Mouse (Mus musculus): Measurements from ENCODE around the gene Erich4. TPM values are rescaled to one million over a fixed set of nuclear protein-coding genes. Genes with fewer than 3 reads are reported as not detected.

The Erich4 gene
- polyA plus RNA-seq, 1 experiment from 2014 or later = not detected

DNA sequence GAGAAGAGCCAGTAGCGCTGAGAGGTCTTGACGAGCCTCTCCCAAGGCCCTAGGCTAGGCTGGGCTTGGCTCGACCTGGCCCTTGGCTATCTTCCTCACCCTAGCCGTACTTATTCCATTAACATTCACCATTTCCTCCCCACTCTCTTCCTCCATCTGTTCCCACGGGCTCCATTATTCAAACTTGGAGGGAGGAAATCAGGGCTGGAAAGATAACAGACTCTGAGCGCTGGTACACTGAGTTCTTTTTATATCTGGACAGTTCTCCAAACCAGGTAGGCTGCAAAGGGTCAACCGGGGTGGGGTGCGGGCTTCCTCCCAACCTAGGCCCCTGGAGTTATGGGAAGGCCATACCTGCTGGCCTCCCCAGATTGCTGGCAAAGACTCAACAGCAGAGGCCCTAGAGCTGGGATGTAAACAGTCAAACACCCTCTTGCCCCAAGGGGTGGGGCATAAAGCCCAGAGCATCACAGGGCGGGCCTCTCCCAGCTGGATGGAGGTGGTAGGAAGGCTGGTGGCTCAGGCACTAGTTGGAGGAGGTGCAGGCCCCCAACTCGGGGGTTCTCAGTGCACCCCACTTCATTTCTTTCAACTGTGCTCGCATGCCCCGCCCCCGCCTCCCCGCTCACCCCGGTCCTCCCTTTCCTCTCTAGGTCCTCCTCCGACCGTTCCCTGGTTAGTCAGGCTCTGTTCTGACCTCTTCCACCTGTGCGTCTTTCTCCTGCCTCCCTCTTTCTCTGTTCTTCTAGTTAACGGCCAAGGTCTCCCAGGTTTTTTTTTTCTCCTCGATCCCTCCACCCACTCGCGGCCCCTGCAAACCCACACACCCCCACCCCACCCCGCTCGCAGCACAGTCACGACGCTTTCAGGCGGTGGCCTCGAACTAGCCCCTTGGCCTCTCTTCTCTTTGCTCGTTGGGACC is 11.1 kb upstream of the Erich4 start, which contains the start of gene B3gnt8:
B3gnt8 (plus strand) TSS at position 146 of the 922 bp plus-strand sequence.
- Histone ChIP-seq H3K4me2 (ENCODE audit: low read depth, low read length, severe bottlenecking) (peak within 1 kb of the TSS; percentile 57), H3K27ac (ENCODE audit: low read depth, low read length) (no peak within 1 kb of the TSS), H3K9ac (ENCODE audit: low read length) (peak within 1 kb of the TSS; percentile 30), H3K9me3 (ENCODE audit: control insufficient read depth, low read length) (no peaks in the 10 kb centered on the region), H3K4me3 (ENCODE audit: low read depth, low read length) (peak within 1 kb of the TSS; percentile 24), H3K36me3 (ENCODE audit: control insufficient read depth, insufficient read depth, low read length) (no peaks in the 10 kb centered on the region), H3K4me1 (replicated peaks; ENCODE audit: control insufficient read depth, insufficient read depth, low read length) (peaks cover 7% of the 10 kb centered on the region; the same call in 1 of the 2 replicates), H3K27me3 (ENCODE audit: control insufficient read depth, insufficient read depth, low read length) (0 out of 2 replicates have a peak, but pooled peaks cover 3% of the 10 kb centered on the region)
- DNase-seq (ENCODE audit: low spot score) = no peak
- ATAC-seq (replicated peaks; ENCODE audit: low FRiP score) = no peak
- WGBS = 24% methylated on average over 24 of the region's 29 CpGs

DNA sequence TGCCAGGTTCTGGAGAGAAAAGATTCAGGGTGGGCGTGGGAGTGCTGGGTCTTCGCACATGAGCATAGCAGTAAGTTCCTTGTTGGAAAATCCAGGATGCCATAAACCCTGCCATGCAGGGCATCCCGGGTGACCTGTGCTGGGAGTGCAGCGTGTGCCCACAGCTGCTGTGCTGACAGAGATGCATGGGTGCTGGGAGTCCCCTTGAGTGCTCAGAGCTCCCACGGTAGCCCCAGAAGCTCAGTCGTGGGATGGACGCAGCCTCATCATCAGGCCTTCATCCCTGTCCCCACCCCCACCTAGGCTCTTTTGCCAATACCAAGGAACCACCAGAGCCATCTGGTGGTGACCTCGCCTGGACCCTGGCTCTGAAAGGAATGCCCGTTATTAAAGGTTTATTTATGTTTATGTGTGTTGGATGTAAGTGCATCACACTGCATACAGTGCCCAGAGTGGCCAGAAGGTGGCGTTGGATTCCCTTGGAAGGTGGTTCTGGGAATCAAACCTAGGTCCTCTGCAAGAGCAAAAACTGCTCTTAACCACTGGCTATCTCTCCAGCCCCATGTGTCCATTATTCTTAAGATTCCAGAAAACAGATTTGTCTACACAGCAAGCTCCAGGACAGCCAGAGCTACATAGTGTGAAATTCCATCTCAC is 10.0 kb upstream of the Erich4 start:
- H3K4me3 ChIP-seq (ENCODE audit: low read depth, low read length) = no peak overlapping the region
- peaks cover 7% of the 10 kb centered on the region; the same call in 1 of the 2 replicates for H3K4me1 ChIP-seq (replicated peaks; ENCODE audit: control insufficient read depth, insufficient read depth, low read length)

DNA sequence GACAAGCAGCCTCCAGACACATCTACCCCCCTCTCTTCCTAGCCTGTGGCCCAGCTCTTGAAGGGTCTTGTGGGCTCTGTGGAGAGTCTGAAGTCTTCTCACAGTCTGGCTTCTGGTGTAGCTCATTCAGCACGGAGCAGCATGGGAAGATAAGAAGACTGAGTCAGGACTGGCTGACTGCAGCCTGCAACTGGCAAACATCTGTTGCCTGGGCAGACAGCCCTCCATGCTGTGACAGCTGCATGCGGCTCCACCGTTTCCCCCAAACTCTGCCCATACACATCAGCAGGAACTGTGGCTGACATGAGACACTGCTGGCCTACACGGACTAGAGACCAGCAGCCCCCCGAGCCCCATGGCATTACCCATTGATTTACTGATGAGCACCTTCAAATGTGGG is 9.2 kb upstream of the Erich4 start:
- Histone ChIP-seq H3K4me2 (ENCODE audit: low read depth, low read length, severe bottlenecking) (no peak overlapping the region), H3K9ac (ENCODE audit: low read length) (no peak overlapping the region), H3K4me1 (replicated peaks; ENCODE audit: control insufficient read depth, insufficient read depth, low read length) (peaks cover 7% of the 10 kb centered on the region; the same call in 1 of the 2 replicates), H3K9me3 (ENCODE audit: control insufficient read depth, low read length) (no peaks in the 10 kb centered on the region), H3K4me3 (ENCODE audit: low read depth, low read length) (no peak overlapping the region), H3K27me3 (ENCODE audit: control insufficient read depth, insufficient read depth, low read length) (0 out of 2 replicates have a peak, but pooled peaks cover 3% of the 10 kb centered on the region), H3K27ac (ENCODE audit: low read depth, low read length) (no peak overlapping the region), H3K36me3 (ENCODE audit: control insufficient read depth, insufficient read depth, low read length) (no peaks in the 10 kb centered on the region)
- 86% methylated on average over 5 of the region's 5 CpGs for WGBS
- no peak for DNase-seq (ENCODE audit: low spot score)
- ATAC-seq (replicated peaks; ENCODE audit: low FRiP score) = no peak

More for the DNA sequence above, 10.0 kb upstream of the Erich4 start:
- Histone ChIP-seq H3K9me3 (ENCODE audit: control insufficient read depth, low read length) (no peaks in the 10 kb centered on the region), H3K27ac (ENCODE audit: low read depth, low read length) (no peak overlapping the region), H3K36me3 (ENCODE audit: control insufficient read depth, insufficient read depth, low read length) (no peaks in the 10 kb centered on the region), H3K9ac (ENCODE audit: low read length) (no peak overlapping the region), H3K27me3 (ENCODE audit: control insufficient read depth, insufficient read depth, low read length) (0 out of 2 replicates have a peak, but pooled peaks cover 3% of the 10 kb centered on the region), H3K4me2 (ENCODE audit: low read depth, low read length, severe bottlenecking) (no peak overlapping the region)
- 80% methylated on average over 10 of the region's 10 CpGs for WGBS
- ATAC-seq (replicated peaks; ENCODE audit: low FRiP score) (no peak), DNase-seq (ENCODE audit: low spot score) (no peak)

DNA sequence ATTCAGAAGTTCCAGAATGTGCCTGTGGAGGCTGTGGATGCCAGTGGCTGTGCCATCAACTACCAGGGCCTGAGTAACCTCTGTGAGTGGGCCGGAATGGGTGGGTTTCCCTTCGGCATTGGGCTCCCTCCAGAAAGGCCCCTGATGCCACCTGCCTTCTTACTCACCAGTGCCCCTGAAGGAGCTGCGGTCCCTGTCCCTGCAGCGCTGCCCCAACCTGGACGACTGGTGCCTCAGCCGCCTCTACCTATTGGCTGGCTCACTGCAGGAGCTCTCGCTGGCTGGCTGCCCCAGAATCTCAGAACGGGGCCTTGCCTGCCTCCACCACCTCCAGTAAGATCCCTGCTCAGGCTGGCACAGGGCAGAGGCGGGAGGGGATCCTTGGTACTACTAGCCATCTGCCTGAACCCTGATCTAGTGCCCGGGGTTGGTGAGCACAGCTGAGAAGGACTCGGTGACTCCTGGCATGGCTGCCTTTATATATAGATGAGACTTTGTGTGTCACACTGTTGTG is 8.2 kb upstream of the Erich4 start:
- WGBS = 86% methylated on average over 11 of the region's 11 CpGs
- Histone ChIP-seq H3K36me3 (ENCODE audit: control insufficient read depth, insufficient read depth, low read length) (no peaks in the 10 kb centered on the region), H3K27me3 (ENCODE audit: control insufficient read depth, insufficient read depth, low read length) (0 out of 2 replicates have a peak, but pooled peaks cover 3% of the 10 kb centered on the region), H3K9ac (ENCODE audit: low read length) (no peak overlapping the region), H3K4me3 (ENCODE audit: low read depth, low read length) (no peak overlapping the region), H3K4me2 (ENCODE audit: low read depth, low read length, severe bottlenecking) (no peak overlapping the region), H3K4me1 (replicated peaks; ENCODE audit: control insufficient read depth, insufficient read depth, low read length) (peaks cover 7% of the 10 kb centered on the region; the same call in 1 of the 2 replicates), H3K9me3 (ENCODE audit: control insufficient read depth, low read length) (no peaks in the 10 kb centered on the region), H3K27ac (ENCODE audit: low read depth, low read length) (no peak overlapping the region)
- DNase-seq (ENCODE audit: low spot score) = no peak
- ATAC-seq (replicated peaks; ENCODE audit: low FRiP score) = no peak

DNA sequence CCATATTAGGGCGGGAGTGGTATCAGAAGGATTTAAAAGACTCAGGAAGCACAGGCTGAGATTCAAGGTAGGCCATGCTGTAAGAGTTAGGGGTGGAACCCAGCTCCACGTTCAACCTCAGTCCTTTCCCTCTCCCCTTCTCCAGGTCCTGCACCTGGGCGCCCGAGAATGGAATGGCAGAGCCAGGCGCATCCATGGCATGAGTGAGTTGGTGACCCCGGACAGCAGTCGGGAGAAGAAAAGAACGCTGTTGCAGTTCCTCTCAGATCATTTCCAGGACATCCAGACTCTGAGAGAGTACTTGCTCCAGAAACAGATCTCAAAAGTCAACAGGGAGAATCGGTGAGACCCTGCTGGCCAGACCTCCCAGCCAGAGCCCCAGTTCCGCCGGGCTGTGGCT is 5.1 kb upstream of the Erich4 start:
- H3K27me3 ChIP-seq (ENCODE audit: control insufficient read depth, insufficient read depth, low read length) = no peaks in the 10 kb centered on the region
- no peaks in the 10 kb centered on the region for H3K4me1 ChIP-seq (replicated peaks; ENCODE audit: control insufficient read depth, insufficient read depth, low read length)
- no peak overlapping the region for H3K4me3 ChIP-seq (ENCODE audit: low read depth, low read length)
- no peak overlapping the region for H3K9ac ChIP-seq (ENCODE audit: low read length)
- DNase-seq (ENCODE audit: low spot score) = peak; percentile 37
- WGBS = 93% methylated on average over 11 of the region's 11 CpGs
- H3K9me3 ChIP-seq (ENCODE audit: control insufficient read depth, low read length) = no peaks in the 10 kb centered on the region
- H3K36me3 ChIP-seq (ENCODE audit: control insufficient read depth, insufficient read depth, low read length) = no peaks in the 10 kb centered on the region
- no peak overlapping the region for H3K4me2 ChIP-seq (ENCODE audit: low read depth, low read length, severe bottlenecking)
- no peak overlapping the region for H3K27ac ChIP-seq (ENCODE audit: low read depth, low read length)
- ATAC-seq (replicated peaks; ENCODE audit: low FRiP score) = no peak

DNA sequence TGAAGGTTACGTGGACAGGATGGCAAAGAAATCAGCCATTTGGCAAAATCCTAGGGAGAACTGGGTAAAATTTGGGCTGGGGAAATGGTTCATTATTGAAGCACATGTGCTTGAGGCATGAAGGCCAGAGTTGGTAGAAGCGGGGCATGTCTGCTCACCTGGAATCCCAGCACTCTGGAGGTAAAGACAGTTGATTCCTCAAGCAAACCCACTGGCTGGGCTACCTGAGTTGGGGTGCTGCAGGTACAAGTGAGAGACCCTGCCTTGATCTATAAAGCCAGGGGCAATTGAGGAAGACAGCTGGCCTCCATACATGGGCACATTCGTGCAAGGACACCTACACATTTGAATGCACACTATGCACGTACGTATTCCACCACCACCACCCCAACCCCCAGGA is 4.4 kb upstream of the Erich4 start:
- WGBS = 92% methylated on average over 5 of the region's 5 CpGs
- Histone ChIP-seq H3K27me3 (ENCODE audit: control insufficient read depth, insufficient read depth, low read length) (no peaks in the 10 kb centered on the region), H3K9ac (ENCODE audit: low read length) (no peak overlapping the region), H3K4me3 (ENCODE audit: low read depth, low read length) (peak overlapping the region; percentile 60), H3K9me3 (ENCODE audit: control insufficient read depth, low read length) (no peaks in the 10 kb centered on the region), H3K4me2 (ENCODE audit: low read depth, low read length, severe bottlenecking) (peak overlapping the region; percentile 52; the same call in 1 of the 2 replicates), H3K4me1 (replicated peaks; ENCODE audit: control insufficient read depth, insufficient read depth, low read length) (no peaks in the 10 kb centered on the region), H3K27ac (ENCODE audit: low read depth, low read length) (no peak overlapping the region), H3K36me3 (ENCODE audit: control insufficient read depth, insufficient read depth, low read length) (no peaks in the 10 kb centered on the region)
- DNase-seq (ENCODE audit: low spot score) (peak; percentile 34), ATAC-seq (replicated peaks; ENCODE audit: low FRiP score) (no peak)

DNA sequence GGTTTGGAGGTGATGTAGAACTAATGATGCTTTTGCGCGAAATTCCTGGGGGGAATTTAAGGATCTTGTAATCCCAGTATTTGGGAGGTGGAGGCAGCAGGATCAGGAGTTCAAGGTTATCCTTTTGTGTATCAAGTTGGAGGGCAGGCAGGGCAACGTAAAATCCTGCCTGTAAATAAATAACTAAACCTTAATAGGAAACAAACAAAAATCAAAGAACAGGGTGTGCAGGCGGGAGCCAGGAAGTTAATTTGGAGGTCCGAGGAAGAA is 4.0 kb upstream of the Erich4 start:
- Histone ChIP-seq H3K27me3 (ENCODE audit: control insufficient read depth, insufficient read depth, low read length) (no peaks in the 10 kb centered on the region), H3K9ac (ENCODE audit: low read length) (peak overlapping the region; percentile 59), H3K4me1 (replicated peaks; ENCODE audit: control insufficient read depth, insufficient read depth, low read length) (no peaks in the 10 kb centered on the region), H3K4me2 (ENCODE audit: low read depth, low read length, severe bottlenecking) (peak overlapping the region; percentile 52), H3K27ac (ENCODE audit: low read depth, low read length) (no peak overlapping the region), H3K36me3 (ENCODE audit: control insufficient read depth, insufficient read depth, low read length) (no peaks in the 10 kb centered on the region), H3K4me3 (ENCODE audit: low read depth, low read length) (peak overlapping the region; percentile 60), H3K9me3 (ENCODE audit: control insufficient read depth, low read length) (no peaks in the 10 kb centered on the region)
- DNase-seq (ENCODE audit: low spot score) = no peak
- 17% methylated on average over 5 of the region's 5 CpGs for WGBS
- ATAC-seq (replicated peaks; ENCODE audit: low FRiP score) = no peak

DNA sequence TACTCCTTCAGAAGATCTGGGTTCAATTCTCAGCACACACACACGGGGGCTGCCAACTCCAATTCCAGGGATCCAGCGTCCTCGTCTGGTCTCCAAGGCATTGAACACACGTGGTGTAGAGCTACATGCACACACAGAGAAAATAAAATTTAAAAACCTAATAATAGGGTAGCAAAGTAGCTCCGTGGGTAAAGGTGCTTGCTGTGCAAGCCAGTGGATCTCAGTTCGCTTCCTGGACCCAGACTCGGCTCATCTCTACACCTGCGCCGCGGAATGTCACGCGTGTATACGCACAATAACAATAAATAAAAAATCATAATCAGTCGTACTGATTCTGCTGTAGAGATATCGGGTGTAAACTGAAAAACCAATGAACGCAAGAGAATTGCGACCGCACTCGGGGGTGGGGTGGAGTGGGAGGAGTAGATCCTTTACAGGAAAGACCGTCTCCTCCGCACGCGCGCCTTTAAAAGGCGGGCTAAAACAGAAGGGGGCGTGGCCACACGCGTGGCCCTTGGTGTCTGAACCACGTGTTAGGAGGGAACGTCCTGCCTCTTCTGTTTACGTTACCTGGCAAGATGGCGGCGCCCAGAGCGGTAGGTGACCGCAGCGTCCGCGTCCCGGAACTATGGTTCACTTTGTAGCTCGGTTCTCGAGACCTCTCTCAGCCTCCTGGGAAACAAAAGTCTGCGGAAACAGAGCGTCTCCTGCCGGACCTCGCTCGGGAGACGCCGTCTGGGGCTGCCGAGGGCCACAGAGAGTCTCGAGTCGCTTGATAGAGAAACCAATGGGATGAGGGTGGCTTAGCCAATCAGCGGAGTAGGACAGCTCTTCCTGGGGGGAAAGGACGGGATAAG is 3.4 kb upstream of the Erich4 start, which contains the start of gene Dmac2:
Dmac2 (plus strand) TSS at position 550 of the 857 bp plus-strand sequence.
- Histone ChIP-seq H3K4me3 (ENCODE audit: low read depth, low read length) (peak within 1 kb of the TSS; percentile 60), H3K36me3 (ENCODE audit: control insufficient read depth, insufficient read depth, low read length) (no peaks in the 10 kb centered on the region), H3K27ac (ENCODE audit: low read depth, low read length) (no peak within 1 kb of the TSS), H3K4me2 (ENCODE audit: low read depth, low read length, severe bottlenecking) (peak within 1 kb of the TSS; percentile 52), H3K4me1 (replicated peaks; ENCODE audit: control insufficient read depth, insufficient read depth, low read length) (no peaks in the 10 kb centered on the region), H3K9me3 (ENCODE audit: control insufficient read depth, low read length) (no peaks in the 10 kb centered on the region), H3K9ac (ENCODE audit: low read length) (peak within 1 kb of the TSS; percentile 59), H3K27me3 (ENCODE audit: control insufficient read depth, insufficient read depth, low read length) (no peaks in the 10 kb centered on the region)
- ATAC-seq (replicated peaks; ENCODE audit: low FRiP score) = peak; percentile 94
- peak; percentile 93 for DNase-seq (ENCODE audit: low spot score)
- WGBS = 1% methylated on average over 53 of the region's 53 CpGs

Measured in forebrain, embryonic 11.5 days (tissue).